Mouse (Mus musculus) kidney, adult 2 months (tissue): Measurements from ENCODE around the gene Hint1.
A peak's percentile ranks its signal among the peaks of the same experiment; 100 is the strongest.

Experiments
- CTCF ChIP-seq: fragments of 200-500 bp; conservative IDR thresholded peaks from 2 replicates; pipeline ENCODE4 v1.5.1; 2011; ENCODE audit warnings: low read depth, mild to moderate bottlenecking, control low read depth, low read length, moderate library complexity, mixed read lengths; ENCODE audit not compliant: insufficient read depth, insufficient read length
- POLR2A ChIP-seq: fragments of 200-500 bp; IDR thresholded peaks from one replicate; pipeline ENCODE4 v1.6.1; 2011; ENCODE audit warnings: low read depth, low read length, control low read depth

GRCm38 (mm10) chr11:54879434-54879833 is 13.3 kb downstream of the Hint1 start:
- peak; percentile 68 for TF ChIP-seq CTCF
- TF ChIP-seq POLR2A, result no peak
